ENCODE assay signal across 20 mouse cellular contexts in genomic region chr2:71616526-71616925, GRCm38 (mm10).
DNase-seq lines count a peak whose midpoint lies in the region; ATAC-seq and TF ChIP-seq lines count a peak whose summit lies in the region.
"Had no signal": no experiment of that assay in that cellular context is flagged by ENCODE, and none has a peak within 500 bp of the region (broad histone marks: within the 10 kb centered on the region; RNA-seq: fewer than 3 reads in every experiment).

No protein-coding gene starts in this region.

- no peaks in the 10 kb centered on the region for H3K79me2 ChIP-seq in MEL (ENCODE audit: control insufficient read depth, insufficient read depth, low read length, poor library complexity)

- H3K9me3 ChIP-seq in hindbrain, embryonic 14.5 days (ENCODE audit: control insufficient read depth, low read length) = no peaks in the 10 kb centered on the region
- H3K9me3 ChIP-seq in hindbrain, embryonic 12.5 days (replicated peaks) = no peaks in the 10 kb centered on the region
- H3K9me3 ChIP-seq in liver, postnatal 0 days (ENCODE audit: low read length) = no peaks in the 10 kb centered on the region
- H3K9me3 ChIP-seq in liver, embryonic 11.5 days (ENCODE audit: control insufficient read depth, low read length) = no peaks in the 10 kb centered on the region
- no peaks in the 10 kb centered on the region for H3K9me3 ChIP-seq in MEL (replicated peaks; ENCODE audit: insufficient read depth, low read length)
- H3K9me3 ChIP-seq: embryonic facial prominence, embryonic 12.5 days; heart, embryonic 15.5 days had no signal

- TF ChIP-seq POLR2A in MEL (IDR thresholded peaks at IDR 0.05; ENCODE audit: control insufficient read depth in 1 of 2, insufficient read depth in 1 of 2, low read depth in 1 of 2, low read length in 2 of 2, poor library complexity in 1 of 2) = no peak

- peak; percentile 30; the same call in 1 of the 2 replicates for TF ChIP-seq CTCF in liver, postnatal 0 days (IDR thresholded peaks at IDR 0.05; ENCODE audit: low read depth)
- TF ChIP-seq CTCF in MEL (IDR thresholded peaks at IDR 0.05 in 2 of 3, conservative IDR thresholded peaks at IDR 0.05 in 1 of 3; ENCODE audit: control insufficient read depth in 1 of 3, insufficient read depth in 1 of 3, low read depth in 2 of 3, low read length in 3 of 3, poor library complexity in 1 of 3, severe bottlenecking in 1 of 3) = peak in 1 of 3 experiments; percentile 28; a peak in 2 of 6 replicates

- no peaks in the 10 kb centered on the region for H3K36me3 ChIP-seq in hindbrain, embryonic 14.5 days (replicated peaks; ENCODE audit: control insufficient read depth, insufficient read depth)
- no peaks in the 10 kb centered on the region for H3K36me3 ChIP-seq in hindbrain, embryonic 12.5 days
- no peaks in the 10 kb centered on the region for H3K36me3 ChIP-seq in liver, postnatal 0 days (replicated peaks; ENCODE audit: insufficient read depth, low read length)
- H3K36me3 ChIP-seq in liver, embryonic 11.5 days (ENCODE audit: control insufficient read depth, insufficient read depth, low read length) = no peaks in the 10 kb centered on the region
- no peaks in the 10 kb centered on the region for H3K36me3 ChIP-seq in MEL (ENCODE audit: control insufficient read depth in 1 of 2, insufficient read depth in 2 of 2, low read length in 2 of 2)
- H3K36me3 ChIP-seq: embryonic facial prominence, embryonic 12.5 days; heart, embryonic 15.5 days had no signal

- no peak overlapping the region for H3K4me3 ChIP-seq in hindbrain, embryonic 14.5 days (replicated peaks; ENCODE audit: low read length)
- no peak overlapping the region for H3K4me3 ChIP-seq in hindbrain, embryonic 12.5 days
- H3K4me3 ChIP-seq in liver, postnatal 0 days (ENCODE audit: low read depth, low read length) = no peak overlapping the region
- no peak overlapping the region for H3K4me3 ChIP-seq in liver, embryonic 11.5 days (ENCODE audit: low read depth, low read length)
- no peak overlapping the region for H3K4me3 ChIP-seq in MEL (ENCODE audit: control insufficient read depth in 1 of 2, insufficient read depth in 1 of 2, low read depth in 2 of 2, low read length in 2 of 2)
- H3K4me3 ChIP-seq: embryonic facial prominence, embryonic 12.5 days; heart, embryonic 15.5 days had no signal

- H3K27ac ChIP-seq in hindbrain, embryonic 14.5 days = no peak overlapping the region
- no peak overlapping the region for H3K27ac ChIP-seq in hindbrain, embryonic 12.5 days
- no peak overlapping the region for H3K27ac ChIP-seq in liver, postnatal 0 days (ENCODE audit: low read depth)
- no peak overlapping the region for H3K27ac ChIP-seq in liver, embryonic 11.5 days (ENCODE audit: low read depth, low read length)
- H3K27ac ChIP-seq in MEL (ENCODE audit: control insufficient read depth, low read depth, low read length) = no peak overlapping the region
- H3K27ac ChIP-seq: embryonic facial prominence, embryonic 12.5 days; heart, embryonic 15.5 days; liver, embryonic 14.5 days had no signal

- TF ChIP-seq EP300 in liver, postnatal 0 days (IDR thresholded peaks at IDR 0.05; ENCODE audit: low read depth) = no peak
- TF ChIP-seq EP300 in MEL (IDR thresholded peaks at IDR 0.05; ENCODE audit: low read depth in 1 of 2, low read length in 2 of 2) = no peak

- H3K4me2 ChIP-seq in hindbrain, embryonic 14.5 days (replicated peaks) = no peak overlapping the region
- no peak overlapping the region for H3K4me2 ChIP-seq in hindbrain, embryonic 12.5 days (replicated peaks)
- H3K4me2 ChIP-seq in liver, postnatal 0 days (ENCODE audit: low read depth, low read length) = no peak overlapping the region
- H3K4me2 ChIP-seq in liver, embryonic 11.5 days = no peak overlapping the region
- H3K4me2 ChIP-seq: embryonic facial prominence, embryonic 12.5 days; heart, embryonic 15.5 days; midbrain, embryonic 11.5 days had no signal

- H3K27me3 ChIP-seq in hindbrain, embryonic 14.5 days (ENCODE audit: control insufficient read depth, insufficient read depth, low read length) = no peaks in the 10 kb centered on the region
- no peaks in the 10 kb centered on the region for H3K27me3 ChIP-seq in hindbrain, embryonic 12.5 days
- no peaks in the 10 kb centered on the region for H3K27me3 ChIP-seq in liver, postnatal 0 days (ENCODE audit: insufficient read depth, low read length)
- no peaks in the 10 kb centered on the region for H3K27me3 ChIP-seq in liver, embryonic 11.5 days (replicated peaks; ENCODE audit: control insufficient read depth, insufficient read depth, low read length)
- peaks cover 11 to 16% of the 10 kb centered on the region in 2 experiments for H3K27me3 ChIP-seq in MEL (ENCODE audit: control insufficient read depth in 1 of 2, insufficient read depth in 2 of 2, low read length in 2 of 2)
- H3K27me3 ChIP-seq: embryonic facial prominence, embryonic 12.5 days; heart, embryonic 15.5 days had no signal

- H3K9ac ChIP-seq in hindbrain, embryonic 14.5 days = no peak overlapping the region
- no peak overlapping the region for H3K9ac ChIP-seq in hindbrain, embryonic 12.5 days
- H3K9ac ChIP-seq in liver, postnatal 0 days (replicated peaks) = no peak overlapping the region
- no peak overlapping the region for H3K9ac ChIP-seq in liver, embryonic 11.5 days (ENCODE audit: low read depth, low read length)
- H3K9ac ChIP-seq in MEL (ENCODE audit: control insufficient read depth, low read depth, low read length, poor library complexity, severe bottlenecking) = no peak overlapping the region
- H3K9ac ChIP-seq: embryonic facial prominence, embryonic 12.5 days; heart, embryonic 15.5 days; liver, embryonic 14.5 days had no signal

- peaks cover 15% of the 10 kb centered on the region for H3K4me1 ChIP-seq in hindbrain, embryonic 14.5 days (replicated peaks; ENCODE audit: control insufficient read depth, insufficient read depth, low read length)
- peaks cover 13% of the 10 kb centered on the region for H3K4me1 ChIP-seq in hindbrain, embryonic 12.5 days
- 0 out of 2 replicates have a peak, but pooled peaks cover 3% of the 10 kb centered on the region for H3K4me1 ChIP-seq in liver, postnatal 0 days (ENCODE audit: insufficient read depth)
- H3K4me1 ChIP-seq in liver, embryonic 11.5 days (replicated peaks; ENCODE audit: control insufficient read depth, insufficient read depth, low read length) = no peaks in the 10 kb centered on the region
- no peaks in the 10 kb centered on the region for H3K4me1 ChIP-seq in MEL (ENCODE audit: control insufficient read depth in 1 of 2, insufficient read depth in 2 of 2, low read length in 2 of 2)
- H3K4me1 ChIP-seq: embryonic facial prominence, embryonic 12.5 days; heart, embryonic 15.5 days had no signal

- WGBS in hindbrain, embryonic 14.5 days = 79% methylated on average over 5 of the region's 5 CpGs
- 91% methylated on average over 5 of the region's 5 CpGs for WGBS in hindbrain, embryonic 12.5 days
- 76% methylated on average over 5 of the region's 5 CpGs for WGBS in liver, postnatal 0 days (ENCODE audit: insufficient replicate concordance)
- 81% methylated on average over 5 of the region's 5 CpGs for WGBS in liver, embryonic 11.5 days

- no peak for ATAC-seq in hindbrain, embryonic 14.5 days (ENCODE audit: low FRiP score)
- no peak for ATAC-seq in hindbrain, embryonic 12.5 days (ENCODE audit: low FRiP score)
- no peak for ATAC-seq in liver, postnatal 0 days
- no peak for ATAC-seq in liver, embryonic 11.5 days (replicated peaks; ENCODE audit: low FRiP score)

- TF ChIP-seq RAD21 in MEL (IDR thresholded peaks at IDR 0.05; ENCODE audit: low read depth, low read length) = peak; percentile 35

- DNase-seq in hindbrain, embryonic 14.5 days (ENCODE audit: low spot score) = peak; percentile 22
- no peak for DNase-seq in liver, postnatal 0 days
- no peak for DNase-seq in liver, embryonic 11.5 days (ENCODE audit: low spot score)
- DNase-seq in 416B (ENCODE audit: low read depth) (peak; percentile 56), MEL (ENCODE audit: low read depth, low spot score) (peak; percentile 16)
- no peak for DNase-seq in frontal cortex, postnatal 10 days (ENCODE audit: low spot score in 2 of 2)
- DNase-seq: adrenal gland, adult 2 months; cerebellum, adult 11 months; cerebellum, postnatal 14 days; gastrocnemius, postnatal 14 days; heart, adult 18-20 months; kidney, adult 8-10 months; kidney, postnatal 25 days; lung, postnatal 10 days; thymus, adult 2 months had no signal

TF ChIP-seq in MEL, 35 proteins besides CTCF, POLR2A, EP300 and RAD21:
- TF ChIP-seq ZC3H11A (IDR thresholded peaks at IDR 0.05; ENCODE audit: low read depth, low read length) (peak; percentile 22; the same call in 1 of the 2 replicates), SMC3 (IDR thresholded peaks at IDR 0.05; ENCODE audit: low read depth, low read length) (peak; percentile 45), USF1 (IDR thresholded peaks at IDR 0.05; ENCODE audit: low read depth, low read length) (no peak)

Comparison
In these comparisons a context has a peak if more than half of its experiments do, and no peak if none do; other contexts are left out.
1. DNase-seq: peak in hindbrain, embryonic 14.5 days (single experiment), 416B (single experiment) and MEL (single experiment); none in liver, postnatal 0 days (single experiment), liver, embryonic 11.5 days (single experiment) and frontal cortex, postnatal 10 days (0 of 2).